Mouse (Mus musculus) bone marrow, adult 2 months (tissue): ENCODE results near the gene Cacna1c.

Experiments used
- CTCF ChIP-seq: fragments of 200-500 bp; IDR thresholded peaks from 2 replicates; pipeline ENCODE4 v1.5.1; 2011; ENCODE audit warnings: low read length, control low read depth; ENCODE audit not compliant: control insufficient read depth, insufficient read depth
- POLR2A ChIP-seq: fragments of 200-500 bp; IDR thresholded peaks from 2 replicates; pipeline ENCODE4 v1.6.1; 2011; ENCODE audit warnings: low read depth, mild to moderate bottlenecking, control low read depth, low read length, borderline replicate concordance; ENCODE audit not compliant: control insufficient read depth

DNA sequence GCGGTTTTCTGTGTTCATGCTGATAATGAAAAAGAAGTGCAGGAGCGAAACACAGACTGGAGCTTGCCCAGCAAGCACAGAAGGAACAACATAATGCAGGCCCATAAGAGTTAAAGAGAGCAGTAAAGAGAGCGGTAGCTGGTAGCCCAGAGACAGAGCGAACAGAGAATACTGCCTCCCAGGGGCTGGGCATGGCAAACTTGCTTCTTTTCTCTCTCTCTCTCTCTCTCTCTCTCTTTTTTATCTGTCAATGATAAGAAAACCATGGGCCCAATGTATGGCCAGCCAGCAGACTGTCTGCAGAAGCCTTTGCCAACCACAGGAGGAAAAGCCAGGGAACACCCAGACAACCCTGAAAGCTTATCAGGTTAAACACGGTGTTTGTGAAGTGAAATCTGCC, 365.4 kb downstream of the Cacna1c start:
- no peak for TF ChIP-seq POLR2A
- TF ChIP-seq CTCF = no peak
